Mouse (Mus musculus): ENCODE data around the gene Pcyt2. TPM values are rescaled to one million over a fixed set of nuclear protein-coding genes. Genes with fewer than 3 reads are reported as not detected.
A peak's percentile ranks its signal among the peaks of the same experiment; 100 is the strongest.

Pcyt2 gene
- polyA plus RNA-seq (2015; fragmentation: Nextera tagmentation; extraction: Ambion mirVana), result 167 and 175 TPM in 2 replicates

DNA sequence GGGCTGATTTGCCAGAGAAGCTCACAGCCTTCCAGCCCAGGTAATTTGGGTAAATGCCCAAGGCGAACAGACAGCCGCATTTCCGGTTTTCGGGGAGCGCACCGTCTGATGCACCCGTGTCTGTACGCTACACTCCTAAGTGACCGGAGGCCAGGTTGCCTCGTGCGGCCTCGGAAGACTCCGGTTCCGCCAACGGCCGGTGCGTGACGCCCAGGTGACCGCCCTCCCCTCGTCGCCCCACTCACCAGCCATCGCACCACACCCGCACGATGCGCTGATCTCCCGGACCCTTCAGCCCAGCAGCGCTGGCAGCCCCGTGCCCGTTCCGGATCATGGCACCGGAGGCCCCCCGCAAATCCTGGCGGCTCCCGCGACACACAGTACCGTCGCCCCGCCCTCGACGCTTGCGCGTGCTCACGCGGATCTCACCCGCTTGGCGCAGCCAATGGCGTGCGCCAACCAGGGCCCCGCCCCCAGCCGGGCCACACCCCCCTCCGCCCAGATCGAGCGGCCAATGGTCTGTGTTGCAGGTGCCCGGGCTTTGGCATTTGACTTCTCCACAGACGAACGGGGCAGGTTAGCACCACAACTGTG is at the start of gene Pcyt2:
Gene Pcyt2, minus strand, starts transcription at position 418 of the 594 bp plus-strand sequence.
- peak within 1 kb of the TSS; percentile 81 for H3K9ac ChIP-seq
- H3K9me3 ChIP-seq, result no peaks in the 10 kb centered on the region
- peak within 1 kb of the TSS; percentile 65 for H3K4me2 ChIP-seq
- no peaks in the 10 kb centered on the region for H3K27me3 ChIP-seq
- H3K27ac ChIP-seq (replicated peaks), result peak within 1 kb of the TSS; percentile 81
- peaks cover 69% of the 10 kb centered on the region for H3K36me3 ChIP-seq
- WGBS, result 1% methylated on average over 56 of the region's 56 CpGs
- H3K4me3 ChIP-seq, result peak within 1 kb of the TSS; percentile 63
- peaks cover 29% of the 10 kb centered on the region for H3K4me1 ChIP-seq (replicated peaks)
- peak; percentile 96 for ATAC-seq (ENCODE audit: low read depth)

DNA sequence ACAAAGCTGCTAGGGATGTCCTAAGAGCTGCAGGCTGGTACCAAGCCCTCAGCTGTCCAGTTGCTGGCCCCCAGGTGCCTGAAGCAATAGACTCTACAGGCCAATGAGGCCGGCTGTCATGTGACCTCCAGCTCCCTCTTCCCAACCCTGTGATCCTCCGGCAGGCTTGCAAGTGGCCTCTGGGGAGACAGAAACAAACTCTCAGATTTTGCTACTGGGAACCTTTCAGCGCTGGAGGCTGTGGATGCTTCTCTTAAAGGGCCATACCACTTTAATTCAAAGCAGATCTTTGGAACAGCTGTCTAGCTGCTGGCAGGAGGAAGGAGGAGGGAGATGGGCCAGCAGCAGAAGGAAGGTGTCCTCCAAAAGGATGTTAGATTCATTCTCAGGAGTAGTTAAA is 48.9 kb upstream of the Pcyt2 start:
- Histone ChIP-seq H3K27me3 (peaks cover 28% of the 10 kb centered on the region), H3K9me3 (no peaks in the 10 kb centered on the region), H3K4me1 (replicated peaks) (peaks cover 13% of the 10 kb centered on the region), H3K36me3 (no peaks in the 10 kb centered on the region), H3K27ac (replicated peaks) (no peak overlapping the region), H3K4me2 (no peak overlapping the region), H3K9ac (no peak overlapping the region), H3K4me3 (no peak overlapping the region)
- ATAC-seq (ENCODE audit: low read depth), result no peak
- 7% methylated on average over 3 of the region's 3 CpGs for WGBS

DNA sequence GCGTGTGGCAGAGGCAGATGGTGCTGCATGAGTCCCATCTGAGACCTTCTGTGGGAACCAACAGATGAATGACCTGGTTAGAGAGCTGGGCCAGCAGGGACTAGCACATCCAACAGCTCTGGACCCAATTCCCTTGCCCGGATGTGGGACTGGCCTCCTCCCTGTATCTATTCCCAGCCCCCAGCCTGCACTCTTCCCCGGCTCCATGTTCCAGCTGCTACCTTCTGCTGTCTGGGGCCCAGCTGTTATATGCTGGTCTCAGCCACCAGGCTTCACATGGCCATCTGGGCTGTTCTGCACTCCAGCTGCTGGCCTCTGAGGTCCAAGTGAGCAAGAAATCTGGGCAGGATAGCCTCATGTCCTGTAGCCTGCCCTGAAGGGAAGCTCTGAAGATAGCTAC is 47.7 kb upstream of the Pcyt2 start:
- no peak for ATAC-seq (ENCODE audit: low read depth)

DNA sequence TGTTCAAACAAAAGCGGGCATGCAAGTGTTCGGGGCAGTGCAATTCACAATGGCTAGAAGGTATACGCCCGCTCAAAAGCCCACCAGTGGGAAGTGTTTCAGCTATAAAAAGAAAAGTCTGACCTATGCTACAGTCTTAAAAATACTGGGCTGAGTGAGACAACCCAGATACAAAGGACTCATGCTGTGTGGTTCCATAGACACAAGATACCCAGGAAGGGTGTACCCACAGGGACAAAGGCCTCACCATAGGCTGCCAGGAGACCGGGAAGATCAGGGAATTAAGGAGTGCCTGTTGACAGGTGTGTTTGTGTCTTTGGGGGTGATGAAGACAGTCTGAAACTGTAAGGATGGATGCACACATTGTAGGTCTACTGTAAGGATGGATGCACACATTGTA is 46.0 kb upstream of the Pcyt2 start:
- no peaks in the 10 kb centered on the region for H3K9me3 ChIP-seq
- no peak overlapping the region for H3K9ac ChIP-seq
- H3K4me2 ChIP-seq, result no peak overlapping the region
- ATAC-seq (ENCODE audit: low read depth), result no peak
- 70% methylated on average over 5 of the region's 5 CpGs for WGBS
- no peaks in the 10 kb centered on the region for H3K36me3 ChIP-seq
- H3K4me1 ChIP-seq (replicated peaks), result peaks cover 39% of the 10 kb centered on the region
- no peak overlapping the region for H3K27ac ChIP-seq (replicated peaks)
- no peak overlapping the region for H3K4me3 ChIP-seq
- peaks cover 57% of the 10 kb centered on the region for H3K27me3 ChIP-seq

More for the DNA sequence above, 47.7 kb upstream of the Pcyt2 start:
- Histone ChIP-seq H3K4me3 (no peak overlapping the region), H3K4me2 (no peak overlapping the region), H3K36me3 (no peaks in the 10 kb centered on the region), H3K9ac (no peak overlapping the region), H3K4me1 (replicated peaks) (peaks cover 23% of the 10 kb centered on the region), H3K27me3 (peaks cover 40% of the 10 kb centered on the region), H3K9me3 (no peaks in the 10 kb centered on the region), H3K27ac (replicated peaks) (no peak overlapping the region)
- 60% methylated on average over 3 of the region's 3 CpGs for WGBS

DNA sequence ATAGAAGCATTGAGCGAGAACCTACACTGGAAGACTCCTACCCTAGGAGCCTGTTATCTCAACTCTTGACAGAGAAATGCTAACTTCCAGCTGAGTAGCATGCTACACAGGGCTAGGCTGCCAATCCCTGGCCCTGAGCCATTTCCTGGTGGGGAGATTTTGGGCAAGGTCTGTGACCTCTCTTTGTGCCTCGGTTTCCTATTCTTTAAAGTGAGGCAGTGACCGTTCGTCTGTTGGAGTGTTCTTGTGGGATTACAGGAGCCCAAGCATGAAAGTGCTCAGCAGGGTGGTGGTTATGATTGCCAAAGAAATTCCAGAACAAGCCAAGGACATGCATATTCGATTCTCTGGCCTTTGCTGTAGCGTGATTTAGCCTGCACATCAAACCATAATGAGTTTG is 45.0 kb upstream of the Pcyt2 start:
- H3K36me3 ChIP-seq, result no peaks in the 10 kb centered on the region
- ATAC-seq (ENCODE audit: low read depth), result no peak
- H3K9ac ChIP-seq, result no peak overlapping the region
- H3K27me3 ChIP-seq, result peaks cover 66% of the 10 kb centered on the region
- WGBS, result 75% methylated on average over 6 of the region's 6 CpGs
- H3K4me3 ChIP-seq, result no peak overlapping the region
- H3K27ac ChIP-seq (replicated peaks), result no peak overlapping the region
- H3K4me2 ChIP-seq, result no peak overlapping the region
- no peaks in the 10 kb centered on the region for H3K9me3 ChIP-seq
- H3K4me1 ChIP-seq (replicated peaks), result peaks cover 39% of the 10 kb centered on the region

DNA sequence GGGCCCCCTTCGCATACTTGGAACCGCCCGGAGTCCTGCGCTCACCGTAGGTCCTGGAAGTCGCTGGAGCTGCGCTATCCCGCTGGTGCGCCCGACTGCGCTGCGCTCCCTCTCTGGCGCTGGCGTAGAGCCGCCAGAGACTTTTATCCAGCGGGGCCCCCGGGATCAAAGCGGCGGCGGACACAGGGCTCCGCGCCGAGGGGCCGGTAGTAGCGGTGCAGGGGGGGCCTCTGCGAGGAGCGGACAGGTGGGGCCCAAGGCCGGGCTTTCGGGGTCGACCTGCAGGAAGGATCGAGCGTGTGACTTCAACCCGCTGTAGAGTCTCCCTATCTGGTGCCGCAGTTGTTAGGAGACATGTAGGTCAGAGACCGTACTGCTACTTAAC is 43.3 kb upstream of the Pcyt2 start, which contains the start of gene Notum:
Gene Notum, minus strand, starts transcription at position 100 of the 385 bp plus-strand sequence.
- no peak for ATAC-seq (ENCODE audit: low read depth)
- H3K4me3 ChIP-seq, result peak within 1 kb of the TSS; percentile 40
- H3K9me3 ChIP-seq, result no peaks in the 10 kb centered on the region
- H3K4me2 ChIP-seq, result peak within 1 kb of the TSS; percentile 60
- WGBS, result under 1% methylated on average over 35 of the region's 35 CpGs
- no peaks in the 10 kb centered on the region for H3K36me3 ChIP-seq
- H3K27ac ChIP-seq (replicated peaks), result no peak within 1 kb of the TSS
- peak within 1 kb of the TSS; percentile 55 for H3K9ac ChIP-seq
- peaks cover 82% of the 10 kb centered on the region for H3K27me3 ChIP-seq
- peaks cover 31% of the 10 kb centered on the region for H3K4me1 ChIP-seq (replicated peaks)

DNA sequence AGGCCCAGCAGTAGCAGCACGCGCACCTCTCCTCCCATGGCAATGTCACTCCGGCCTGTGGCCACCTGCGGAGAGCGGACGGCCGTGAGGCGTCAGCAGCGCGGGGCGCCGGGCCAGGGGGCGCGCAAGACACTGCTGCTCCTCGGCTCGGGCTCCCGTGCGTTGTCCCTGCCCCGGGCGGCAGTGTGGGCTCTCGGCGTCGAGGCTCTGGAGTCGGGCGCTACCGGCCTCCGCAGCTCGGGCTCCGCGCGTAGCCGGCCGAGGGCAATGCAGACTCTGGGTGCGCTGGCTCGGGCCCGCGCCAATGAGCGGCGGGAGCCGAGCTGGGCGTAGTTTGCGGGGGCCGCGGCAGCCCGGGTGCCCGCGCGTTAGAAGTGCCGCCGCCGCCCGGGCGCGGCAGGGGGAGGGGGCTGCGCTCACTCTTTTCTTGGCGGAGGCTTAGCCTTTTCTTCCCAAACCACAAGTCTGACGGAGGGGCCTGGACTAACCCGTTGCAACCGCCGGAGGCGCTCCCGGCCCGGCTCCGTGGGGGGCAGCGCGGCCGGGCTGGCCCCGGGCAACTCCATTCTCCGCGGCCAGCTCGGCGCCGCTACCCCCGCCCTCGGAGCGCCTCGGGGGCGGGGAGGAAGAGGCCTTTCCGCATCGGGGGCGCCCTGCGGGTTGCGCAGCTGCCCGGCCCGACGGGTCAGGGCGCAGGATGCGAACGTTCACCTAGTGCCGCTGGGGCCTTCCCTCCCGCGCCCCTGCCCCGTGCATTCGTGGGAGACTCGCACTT is 42.8 kb upstream of the Pcyt2 start:
- Histone ChIP-seq H3K9ac (peak overlapping the region; percentile 55), H3K36me3 (no peaks in the 10 kb centered on the region), H3K27ac (replicated peaks) (no peak overlapping the region), H3K9me3 (no peaks in the 10 kb centered on the region), H3K4me2 (peak overlapping the region; percentile 60), H3K4me3 (peak overlapping the region; percentile 40), H3K4me1 (replicated peaks) (peaks cover 31% of the 10 kb centered on the region), H3K27me3 (peaks cover 87% of the 10 kb centered on the region)
- no peak for ATAC-seq (ENCODE audit: low read depth)
- WGBS, result under 1% methylated on average over 89 of the region's 95 CpGs

DNA sequence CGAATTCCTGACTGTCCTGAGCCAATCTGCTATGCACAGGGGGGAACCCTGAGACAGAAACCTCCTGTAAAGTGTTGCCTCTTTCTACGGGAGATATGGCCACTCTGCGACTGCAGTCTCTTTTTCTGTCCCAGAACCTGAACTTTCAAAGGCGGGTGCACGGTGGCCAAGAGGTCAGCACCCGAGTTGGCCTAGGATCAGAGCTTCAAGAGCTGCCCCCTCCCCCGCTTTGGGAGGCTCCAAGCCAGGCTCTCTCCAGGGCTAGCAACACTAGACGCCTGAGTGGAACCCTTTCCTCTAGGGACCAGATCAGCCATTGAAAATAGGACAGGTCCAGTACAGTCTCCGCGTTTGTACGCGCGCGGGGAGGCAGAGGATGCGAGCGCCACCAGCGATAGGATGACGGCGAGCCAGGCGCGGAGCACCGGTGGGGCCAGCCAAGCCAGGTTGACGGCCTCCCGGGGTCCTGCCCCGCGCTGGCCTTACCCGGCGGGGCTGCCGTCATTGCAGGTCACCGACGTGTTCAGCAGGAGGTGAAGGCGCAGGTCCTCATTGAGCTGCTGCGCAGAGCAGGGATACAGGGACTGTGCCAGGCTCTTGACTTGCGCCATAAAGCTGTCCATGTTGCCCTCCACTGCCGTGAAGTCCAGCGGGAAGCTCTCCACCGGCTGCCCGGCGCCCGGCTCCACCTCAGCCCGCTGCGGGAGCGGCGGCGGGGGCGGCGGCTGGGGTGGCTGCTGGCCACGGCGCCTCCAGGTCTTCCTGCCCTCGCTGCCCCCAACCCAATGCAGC is 42.0 kb upstream of the Pcyt2 start:
- no peak for ATAC-seq (ENCODE audit: low read depth)
- 1% methylated on average over 50 of the region's 50 CpGs for WGBS
- Histone ChIP-seq H3K4me1 (replicated peaks) (peaks cover 26% of the 10 kb centered on the region), H3K4me2 (peak overlapping the region; percentile 60), H3K9me3 (no peaks in the 10 kb centered on the region), H3K27me3 (peaks cover 87% of the 10 kb centered on the region), H3K27ac (replicated peaks) (no peak overlapping the region), H3K4me3 (peak overlapping the region; percentile 40), H3K9ac (peak overlapping the region; percentile 55), H3K36me3 (no peaks in the 10 kb centered on the region)

DNA sequence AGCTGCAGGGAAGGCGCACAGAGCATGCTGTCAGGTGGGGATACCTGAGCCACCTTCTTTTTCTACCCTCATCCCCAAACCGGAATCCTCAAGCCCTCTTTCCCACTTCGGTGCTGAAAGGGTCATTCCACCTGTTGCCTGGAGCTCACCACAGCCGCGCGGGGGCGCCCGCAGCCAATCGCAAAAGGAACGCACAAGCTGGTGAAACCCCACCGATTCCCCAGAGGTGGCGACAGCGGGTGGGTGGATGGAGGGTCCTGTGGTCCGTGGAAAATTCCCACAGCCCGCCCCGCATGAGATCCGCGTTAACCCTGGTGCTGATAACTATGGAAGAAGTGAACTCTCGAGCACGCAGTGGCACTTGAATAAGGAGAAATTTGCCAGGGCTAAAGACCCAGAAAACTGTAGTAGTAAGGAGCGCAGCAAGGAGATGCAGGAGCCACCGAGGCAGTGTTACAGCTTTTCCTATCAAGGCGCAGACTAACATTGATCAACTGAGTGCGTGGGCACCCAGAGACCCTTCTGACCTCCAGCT is 41.2 kb upstream of the Pcyt2 start:
- 3% methylated on average over 24 of the region's 24 CpGs for WGBS
- no peak for ATAC-seq (ENCODE audit: low read depth)
- Histone ChIP-seq H3K4me1 (replicated peaks) (peaks cover 26% of the 10 kb centered on the region), H3K4me2 (peak overlapping the region; percentile 60; the same call in 1 of the 2 replicates), H3K4me3 (0 out of 2 replicates have a peak overlapping the region, but pooled peaks have one; percentile 40), H3K9ac (no peak overlapping the region), H3K36me3 (no peaks in the 10 kb centered on the region), H3K27ac (replicated peaks) (no peak overlapping the region), H3K9me3 (no peaks in the 10 kb centered on the region), H3K27me3 (peaks cover 83% of the 10 kb centered on the region)

DNA sequence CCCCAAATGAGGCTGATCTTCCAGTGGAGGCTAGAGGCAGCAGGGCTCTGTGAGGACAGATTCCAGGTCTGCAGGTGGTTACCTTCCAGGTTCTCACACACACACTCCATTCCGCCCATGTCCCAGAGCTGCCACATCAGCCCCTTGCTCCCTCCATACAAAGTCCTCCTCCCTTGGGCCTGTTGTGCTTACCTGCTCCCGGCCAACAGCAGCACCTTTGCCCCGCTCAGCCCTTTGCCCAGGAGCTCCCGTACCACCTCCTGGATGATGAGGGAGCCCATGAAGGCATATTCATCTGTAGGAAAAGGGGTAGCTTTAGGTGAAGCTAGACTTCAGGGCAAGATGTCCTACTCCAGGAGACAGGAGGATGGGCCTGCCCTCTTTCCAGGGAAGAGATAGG is 39.6 kb upstream of the Pcyt2 start:
- no peaks in the 10 kb centered on the region for H3K36me3 ChIP-seq
- 92% methylated on average over 4 of the region's 4 CpGs for WGBS

DNA sequence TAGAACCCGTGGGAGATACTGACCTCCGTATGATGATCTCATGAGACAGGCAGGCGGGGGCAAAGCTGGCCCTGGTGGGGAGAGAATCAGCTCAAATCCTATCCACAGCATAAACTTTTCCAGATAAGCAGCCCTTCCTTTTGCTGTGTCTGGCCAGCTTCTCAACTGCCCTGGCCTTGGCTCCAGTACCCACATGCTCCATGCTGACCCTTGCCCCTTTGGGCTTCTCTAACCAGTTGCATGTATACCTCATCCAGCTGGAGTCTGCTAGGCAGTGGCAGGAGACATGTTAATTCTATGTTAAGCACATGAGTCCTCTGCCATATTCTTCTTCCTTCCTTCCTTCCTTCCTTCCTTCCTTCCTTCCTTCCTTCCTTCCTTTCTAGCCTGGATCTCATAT is 37.0 kb upstream of the Pcyt2 start:
- WGBS, result 81% methylated on average over 3 of the region's 3 CpGs
- peaks cover 41% of the 10 kb centered on the region for H3K27me3 ChIP-seq
- peaks cover 9% of the 10 kb centered on the region for H3K4me1 ChIP-seq (replicated peaks)
- H3K9me3 ChIP-seq, result no peaks in the 10 kb centered on the region
- no peak overlapping the region for H3K4me2 ChIP-seq
- H3K4me3 ChIP-seq, result no peak overlapping the region
- no peaks in the 10 kb centered on the region for H3K36me3 ChIP-seq
- H3K27ac ChIP-seq (replicated peaks), result no peak overlapping the region
- no peak overlapping the region for H3K9ac ChIP-seq
- ATAC-seq (ENCODE audit: low read depth), result no peak

More for the DNA sequence above, 39.6 kb upstream of the Pcyt2 start:
- Histone ChIP-seq H3K27ac (replicated peaks) (no peak overlapping the region), H3K4me2 (no peak overlapping the region), H3K9me3 (no peaks in the 10 kb centered on the region), H3K27me3 (peaks cover 66% of the 10 kb centered on the region), H3K4me1 (replicated peaks) (peaks cover 26% of the 10 kb centered on the region), H3K4me3 (no peak overlapping the region), H3K9ac (no peak overlapping the region)
- ATAC-seq (ENCODE audit: low read depth), result no peak

DNA sequence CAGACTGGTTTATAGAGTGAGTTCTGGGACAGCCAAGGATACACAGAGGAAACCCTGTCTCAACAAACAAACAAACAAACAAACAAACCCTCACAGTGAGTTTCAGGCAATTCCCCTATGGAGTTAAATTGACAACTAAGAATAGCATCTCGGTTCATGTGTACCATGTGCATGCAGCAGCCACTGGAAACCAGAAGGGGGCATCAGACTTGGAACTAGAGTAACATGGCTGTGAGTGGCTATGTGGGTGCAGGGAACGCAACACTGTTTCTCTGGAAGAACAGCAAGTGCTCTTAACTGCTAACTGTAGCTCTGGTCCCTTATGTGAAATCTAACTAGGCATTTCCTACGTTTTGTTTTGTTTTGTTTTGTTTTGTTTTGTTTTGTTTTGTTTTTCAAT is 34.1 kb upstream of the Pcyt2 start:
- Histone ChIP-seq H3K27me3 (peaks cover 12% of the 10 kb centered on the region; the same call in 1 of the 2 replicates), H3K4me3 (no peak overlapping the region), H3K4me2 (no peak overlapping the region), H3K4me1 (replicated peaks) (peaks cover 10% of the 10 kb centered on the region), H3K9ac (no peak overlapping the region), H3K36me3 (no peaks in the 10 kb centered on the region), H3K27ac (replicated peaks) (no peak overlapping the region), H3K9me3 (no peaks in the 10 kb centered on the region)
- ATAC-seq (ENCODE audit: low read depth), result no peak
- 76% methylated on average over 3 of the region's 3 CpGs for WGBS
